Mouse (Mus musculus) megakaryocyte, embryonic 14.5 days (primary cell): Measurements from ENCODE around the gene Garnl3.

Experiments used
- FLI1 ChIP-seq: IDR thresholded peaks from 2 replicates; pipeline ENCODE4 v1.6.1; 2012; ENCODE audit warnings: low read length, inconsistent platforms, mixed read lengths
- GATA1 ChIP-seq: IDR thresholded peaks from 3 replicates; pipeline ENCODE4 v1.6.1; 2012; ENCODE audit warnings: mixed read lengths, low read length, inconsistent platforms, borderline replicate concordance

DNA sequence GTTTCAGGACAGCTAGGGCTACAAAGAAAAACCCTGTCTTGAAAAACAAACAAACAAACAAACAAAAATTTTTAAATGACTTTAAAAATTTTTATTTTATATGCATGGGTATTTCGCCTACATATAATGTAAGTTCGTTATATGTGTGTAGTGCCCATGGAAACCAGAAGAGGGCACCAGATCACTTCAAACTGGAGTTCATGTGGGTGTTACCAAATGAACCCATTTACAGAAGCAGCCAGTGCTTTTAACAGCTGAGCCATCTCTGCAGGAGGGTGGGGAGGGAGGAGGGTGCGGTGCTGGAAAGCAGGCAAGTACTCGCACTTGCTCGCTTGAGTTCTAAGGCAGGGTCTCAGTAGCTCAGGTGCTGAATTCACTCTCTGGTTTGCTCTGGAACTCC lies 192.0 kb downstream of the Garnl3 start:
- TF ChIP-seq GATA1 (no peak), FLI1 (no peak)
